Mouse (Mus musculus) heart, embryonic 12.5 days (tissue): Measurements from ENCODE around the gene Palm2. TPM values are rescaled to one million over a fixed set of nuclear protein-coding genes. Genes with fewer than 3 reads are reported as not detected.

Experiments used
- ATAC-seq: fragments of 200-750 bp; cut with Nextera tagmentation; 2 replicates; pipeline ENCODE4 v1.8.0; 2017; ENCODE audit warnings: moderate TSS enrichment, moderate library complexity; ENCODE audit not compliant: insufficient number of reproducible peaks, low FRiP score
- H3K27ac ChIP-seq: fragments of 300-500 bp; sonication (generic); 2 replicates; pipeline ENCODE4 v1.5.1; 2016; ENCODE audit warnings: mild to moderate bottlenecking, moderate library complexity; ENCODE audit not compliant: poor library complexity, severe bottlenecking
- H3K27me3 ChIP-seq: fragments of 300-500 bp; sonication (generic); replicated peaks from 2 replicates; pipeline ENCODE4 v1.6.1; 2016; ENCODE audit warnings: mild to moderate bottlenecking, moderate library complexity
- H3K36me3 ChIP-seq: fragments of 300-500 bp; sonication (generic); 2 replicates; pipeline ENCODE4 v1.6.1; 2016; ENCODE audit warnings: mild to moderate bottlenecking, moderate library complexity
- H3K4me1 ChIP-seq: fragments of 300-500 bp; sonication (generic); replicated peaks from 2 replicates; pipeline ENCODE4 v1.6.1; 2016; ENCODE audit warnings: mild to moderate bottlenecking
- H3K4me2 ChIP-seq: fragments of 300-500 bp; sonication (generic); 2 replicates; pipeline ENCODE4 v1.6.1; 2016; ENCODE audit warnings: mild to moderate bottlenecking, moderate library complexity
- H3K4me3 ChIP-seq: fragments of 300-500 bp; sonication (generic); 2 replicates; pipeline ENCODE4 v1.5.1; 2016; ENCODE audit warnings: mild to moderate bottlenecking
- H3K9ac ChIP-seq: fragments of 300-500 bp; sonication (generic); 2 replicates; pipeline ENCODE4 v1.6.1; 2016; ENCODE audit warnings: mild to moderate bottlenecking, moderate library complexity
- H3K9me3 ChIP-seq: fragments of 300-500 bp; sonication (generic); replicated peaks from 2 replicates; pipeline ENCODE4 v1.6.1; 2016; ENCODE audit warnings: mild to moderate bottlenecking, moderate library complexity
- WGBS: fragments of 180-500 bp; shearing (Covaris S2); methylation state at CpG from one replicate; pipeline ENCODE4 v1.1.7; 2016; 5-methylcytosine and 5-hydroxymethylcytosine counted together
- polyA plus RNA-seq: library from polyadenylated mRNA; unstranded; fragments of >200 nt; fragmentation: Nextera tagmentation; extraction: Ambion mirVana; gene quantifications from 2 replicates; pipeline ENCODE4 v1.2.1, GENCODE M21; 2016

Palm2 gene
- polyA plus RNA-seq, 1 experiment from 2014 or later = 35.1 TPM

- no peaks in the 10 kb centered on the region for H3K9me3 ChIP-seq
- peaks cover 6% of the 10 kb centered on the region; the same call in 1 of the 2 replicates for H3K36me3 ChIP-seq
- H3K4me1 ChIP-seq = 0 out of 2 replicates have a peak, but pooled peaks cover 6% of the 10 kb centered on the region
- no peaks in the 10 kb centered on the region for H3K27me3 ChIP-seq
- H3K9ac ChIP-seq = no peak overlapping the region
- ATAC-seq = no peak
- no peak overlapping the region for H3K27ac ChIP-seq
- H3K4me3 ChIP-seq = no peak overlapping the region
- 78% methylated on average over 11 of the region's 11 CpGs for whole genome bisulfite sequencing
- H3K4me2 ChIP-seq = no peak overlapping the region
Observed at GRCm38 (mm10) chr4:57703574-57704470, 269.8 kb downstream of the Palm2 start.

GRCm38 (mm10) chr4:57704575-57704974, 270.5 kb downstream of the Palm2 start:
- no peak overlapping the region for H3K9ac ChIP-seq
- H3K4me2 ChIP-seq = no peak overlapping the region
- H3K27ac ChIP-seq = no peak overlapping the region
- H3K27me3 ChIP-seq = no peaks in the 10 kb centered on the region
- 0 out of 2 replicates have a peak, but pooled peaks cover 6% of the 10 kb centered on the region for H3K4me1 ChIP-seq
- H3K9me3 ChIP-seq = no peaks in the 10 kb centered on the region
- peaks cover 9% of the 10 kb centered on the region for H3K36me3 ChIP-seq
- WGBS = 90% methylated on average over 7 of the region's 7 CpGs
- ATAC-seq = no peak
- H3K4me3 ChIP-seq = no peak overlapping the region

- Histone ChIP-seq H3K4me2 (no peak overlapping the region), H3K9me3 (no peaks in the 10 kb centered on the region), H3K4me3 (no peak overlapping the region), H3K4me1 (0 out of 2 replicates have a peak, but pooled peaks cover 3% of the 10 kb centered on the region), H3K27me3 (no peaks in the 10 kb centered on the region), H3K9ac (no peak overlapping the region), H3K36me3 (peaks cover 13% of the 10 kb centered on the region), H3K27ac (no peak overlapping the region)
- ATAC-seq = no peak
Observed at GRCm38 (mm10) chr4:57715849-57716248, 281.8 kb downstream of the Palm2 start.

- H3K9ac ChIP-seq = no peak overlapping the region
- 0 out of 2 replicates have a peak, but pooled peaks cover 5% of the 10 kb centered on the region for H3K4me1 ChIP-seq
- no peak overlapping the region for H3K27ac ChIP-seq
- peaks cover 13% of the 10 kb centered on the region for H3K36me3 ChIP-seq
- WGBS = 54% methylated on average over 4 of the region's 4 CpGs
- no peak overlapping the region for H3K4me3 ChIP-seq
- H3K27me3 ChIP-seq = no peaks in the 10 kb centered on the region
- no peak for ATAC-seq
- no peak overlapping the region for H3K4me2 ChIP-seq
- no peaks in the 10 kb centered on the region for H3K9me3 ChIP-seq
Observed at GRCm38 (mm10) chr4:57716735-57717134, 282.7 kb downstream of the Palm2 start.

GRCm38 (mm10) chr4:57717354-57717753, 283.3 kb downstream of the Palm2 start, which contains the start of gene Akap2:
Gene Akap2 (plus strand): TSS chr4:57717657.
- 91% methylated on average over 9 of the region's 9 CpGs for WGBS
- 0 out of 2 replicates have a peak, but pooled peaks cover 3% of the 10 kb centered on the region for H3K4me1 ChIP-seq

GRCm38 (mm10) chr4:57719370-57719769, 285.3 kb downstream of the Palm2 start:
- Histone ChIP-seq H3K9me3 (no peaks in the 10 kb centered on the region), H3K4me3 (no peak overlapping the region), H3K9ac (no peak overlapping the region), H3K4me2 (no peak overlapping the region), H3K27me3 (no peaks in the 10 kb centered on the region), H3K27ac (no peak overlapping the region), H3K4me1 (0 out of 2 replicates have a peak, but pooled peaks cover 3% of the 10 kb centered on the region), H3K36me3 (peaks cover 13% of the 10 kb centered on the region)
- WGBS = 88% methylated on average over 1 of the region's 1 CpGs
- ATAC-seq = no peak

More at GRCm38 (mm10) chr4:57717354-57717753, 283.3 kb downstream of the Palm2 start, which contains the start of gene Akap2:
- Histone ChIP-seq H3K4me3 (no peak within 1 kb of the TSS), H3K9ac (no peak within 1 kb of the TSS), H3K27ac (no peak within 1 kb of the TSS), H3K4me2 (no peak within 1 kb of the TSS), H3K27me3 (no peaks in the 10 kb centered on the region), H3K36me3 (peaks cover 13% of the 10 kb centered on the region), H3K9me3 (no peaks in the 10 kb centered on the region)
- ATAC-seq = no peak

GRCm38 (mm10) chr4:57720869-57721361, 286.9 kb downstream of the Palm2 start:
- Histone ChIP-seq H3K4me3 (no peak overlapping the region), H3K27me3 (no peaks in the 10 kb centered on the region), H3K4me2 (no peak overlapping the region), H3K4me1 (0 out of 2 replicates have a peak, but pooled peaks cover 3% of the 10 kb centered on the region), H3K27ac (peak overlapping the region; percentile 56; the same call in 1 of the 2 replicates), H3K9ac (no peak overlapping the region), H3K36me3 (peaks cover 13% of the 10 kb centered on the region), H3K9me3 (no peaks in the 10 kb centered on the region)
- 43% methylated on average over 7 of the region's 7 CpGs for WGBS
- ATAC-seq = no peak

- Histone ChIP-seq H3K27me3 (no peaks in the 10 kb centered on the region), H3K9me3 (no peaks in the 10 kb centered on the region), H3K9ac (no peak overlapping the region), H3K36me3 (peaks cover 18% of the 10 kb centered on the region), H3K4me2 (no peak overlapping the region), H3K4me1 (0 out of 2 replicates have a peak, but pooled peaks cover 3% of the 10 kb centered on the region), H3K4me3 (no peak overlapping the region), H3K27ac (no peak overlapping the region)
- WGBS = 89% methylated on average over 4 of the region's 4 CpGs
- no peak for ATAC-seq
Observed at GRCm38 (mm10) chr4:57722296-57722695, 288.2 kb downstream of the Palm2 start.

GRCm38 (mm10) chr4:57723659-57724058, 289.6 kb downstream of the Palm2 start:
- Histone ChIP-seq H3K27ac (no peak overlapping the region), H3K4me2 (no peak overlapping the region), H3K4me1 (peaks cover 3% of the 10 kb centered on the region; the same call in 1 of the 2 replicates), H3K27me3 (no peaks in the 10 kb centered on the region), H3K4me3 (no peak overlapping the region), H3K36me3 (peaks cover 11% of the 10 kb centered on the region), H3K9me3 (no peaks in the 10 kb centered on the region), H3K9ac (no peak overlapping the region)
- no peak for ATAC-seq
- WGBS = 43% methylated on average over 2 of the region's 2 CpGs

- no peak overlapping the region for H3K9ac ChIP-seq
- no peak overlapping the region for H3K27ac ChIP-seq
- no peak overlapping the region for H3K4me2 ChIP-seq
- H3K4me1 ChIP-seq = peaks cover 11% of the 10 kb centered on the region
- ATAC-seq = no peak
- 92% methylated on average over 1 of the region's 1 CpGs for WGBS
- H3K9me3 ChIP-seq = no peaks in the 10 kb centered on the region
- H3K36me3 ChIP-seq = peaks cover 8% of the 10 kb centered on the region
- no peak overlapping the region for H3K4me3 ChIP-seq
- H3K27me3 ChIP-seq = no peaks in the 10 kb centered on the region
Observed at GRCm38 (mm10) chr4:57725569-57725968, 291.5 kb downstream of the Palm2 start.

- peaks cover 23% of the 10 kb centered on the region for H3K4me1 ChIP-seq
- peaks cover 12% of the 10 kb centered on the region for H3K36me3 ChIP-seq
- H3K27ac ChIP-seq = no peak overlapping the region
- H3K9ac ChIP-seq = no peak overlapping the region
- H3K4me3 ChIP-seq = no peak overlapping the region
- H3K9me3 ChIP-seq = peaks cover 6% of the 10 kb centered on the region; the same call in 1 of the 2 replicates
- ATAC-seq = no peak
- H3K4me2 ChIP-seq = no peak overlapping the region
- no peaks in the 10 kb centered on the region for H3K27me3 ChIP-seq
- WGBS = 84% methylated on average over 4 of the region's 4 CpGs
Observed at GRCm38 (mm10) chr4:57728611-57729183, 294.6 kb downstream of the Palm2 start.
